Mouse (Mus musculus) c-Kit-positive CD71-positive TER-119-negative erythroid progenitor cells, embryonic 14.5 days (primary cell): ENCODE measurements around the gene Atp2b2.

Experiments
- DNase-seq: peaks from one replicate; pipeline ENCODE4 v3.0.0-alpha.2; 2013; ENCODE audit warnings: low read depth

Atp2b2 gene

GRCm38 (mm10) chr6:114042332-114042731 lies at the start of gene Atp2b2:
Gene Atp2b2 (minus strand): TSS chr6:114042613.
- DNase-seq = no peak

GRCm38 (mm10) chr6:114089626-114090025 lies 47.2 kb upstream of the Atp2b2 start:
- DNase-seq = peak; percentile 21

GRCm38 (mm10) chr6:114087106-114087505 lies 44.7 kb upstream of the Atp2b2 start:
- DNase-seq = peak; percentile 9

GRCm38 (mm10) chr6:114078556-114078955 lies 36.1 kb upstream of the Atp2b2 start:
- DNase-seq = no peak

- no peak for DNase-seq
Measured at GRCm38 (mm10) chr6:114076560-114076959, 34.1 kb upstream of the Atp2b2 start.

GRCm38 (mm10) chr6:114076061-114076460 lies 33.6 kb upstream of the Atp2b2 start:
- no peak for DNase-seq

- DNase-seq = no peak
Measured at GRCm38 (mm10) chr6:114074929-114075328, 32.5 kb upstream of the Atp2b2 start.

- DNase-seq = no peak
Measured at GRCm38 (mm10) chr6:114074256-114074655, 31.8 kb upstream of the Atp2b2 start.

GRCm38 (mm10) chr6:114071564-114071963 lies 29.2 kb upstream of the Atp2b2 start:
- peak; percentile 9 for DNase-seq

GRCm38 (mm10) chr6:114063100-114063499 lies 20.7 kb upstream of the Atp2b2 start:
- DNase-seq = no peak

- no peak for DNase-seq
Measured at GRCm38 (mm10) chr6:114062688-114063087, 20.3 kb upstream of the Atp2b2 start.

GRCm38 (mm10) chr6:114059206-114059605 lies 16.8 kb upstream of the Atp2b2 start:
- no peak for DNase-seq

GRCm38 (mm10) chr6:114058030-114058808 lies 15.8 kb upstream of the Atp2b2 start:
- no peak for DNase-seq

- DNase-seq = no peak
Measured at GRCm38 (mm10) chr6:114055311-114055710, 12.9 kb upstream of the Atp2b2 start.

- DNase-seq = no peak
Measured at GRCm38 (mm10) chr6:114044962-114045361, 2.5 kb upstream of the Atp2b2 start.

GRCm38 (mm10) chr6:114042836-114043235 lies 423 bp upstream of the Atp2b2 start:
- no peak for DNase-seq

- no peak for DNase-seq
Measured at GRCm38 (mm10) chr6:114041911-114042284, 515 bp downstream of the Atp2b2 start.

GRCm38 (mm10) chr6:114041097-114041910 lies 1.1 kb downstream of the Atp2b2 start:
- no peak for DNase-seq

GRCm38 (mm10) chr6:114035704-114036103 lies 6.7 kb downstream of the Atp2b2 start:
- DNase-seq = no peak

GRCm38 (mm10) chr6:114032822-114033221 lies 9.6 kb downstream of the Atp2b2 start:
- no peak for DNase-seq

GRCm38 (mm10) chr6:114023794-114024193 lies 18.6 kb downstream of the Atp2b2 start:
- DNase-seq = no peak

GRCm38 (mm10) chr6:114022104-114022503 lies 20.3 kb downstream of the Atp2b2 start:
- no peak for DNase-seq

- DNase-seq = no peak
Measured at GRCm38 (mm10) chr6:114013801-114014200, 28.6 kb downstream of the Atp2b2 start.
